Mouse (Mus musculus): ENCODE data around the gene Nans. TPM values are rescaled to one million over a fixed set of nuclear protein-coding genes. Genes with fewer than 3 reads are reported as not detected.

Gene Nans
- total and polyA plus RNA-seq, 2 experiments from 2014 or later, result 60.4 to 85.9 TPM

- TF ChIP-seq CTCF (IDR thresholded peaks at IDR 0.05; ENCODE audit: low read depth), result peak; percentile 53
- Histone ChIP-seq H3K4me1 (ENCODE audit: insufficient read depth, low read length) (0 out of 2 replicates have a peak, but pooled peaks cover 3% of the 10 kb centered on the region), H3K9ac (replicated peaks; ENCODE audit: low read length) (peak within 1 kb of the TSS; percentile 47; the same call in 1 of the 2 replicates), H3K9me3 (ENCODE audit: low read length) (no peaks in the 10 kb centered on the region), H3K27me3 (ENCODE audit: insufficient read depth, low read length) (no peaks in the 10 kb centered on the region; the same call in 1 of the 2 replicates), H3K36me3 (ENCODE audit: insufficient read depth, low read length) (peaks cover 3% of the 10 kb centered on the region), H3K4me2 (ENCODE audit: low read depth, low read length) (peak within 1 kb of the TSS; percentile 71), H3K27ac (no peak within 1 kb of the TSS), H3K4me3 (ENCODE audit: low read length) (peak within 1 kb of the TSS; percentile 44)
- WGBS, result 1% methylated on average over 46 of the region's 46 CpGs
- DNase-seq (ENCODE audit: low spot score) (peak; percentile 44), ATAC-seq (peak; percentile 60)
Measured at GRCm38 (mm10) chr4:46535840-46536361, 46.9 kb downstream of the Nans start, which contains the start of gene Trim14. Gene Trim14, minus strand, starts transcription at chr4:46536141.

DNA sequence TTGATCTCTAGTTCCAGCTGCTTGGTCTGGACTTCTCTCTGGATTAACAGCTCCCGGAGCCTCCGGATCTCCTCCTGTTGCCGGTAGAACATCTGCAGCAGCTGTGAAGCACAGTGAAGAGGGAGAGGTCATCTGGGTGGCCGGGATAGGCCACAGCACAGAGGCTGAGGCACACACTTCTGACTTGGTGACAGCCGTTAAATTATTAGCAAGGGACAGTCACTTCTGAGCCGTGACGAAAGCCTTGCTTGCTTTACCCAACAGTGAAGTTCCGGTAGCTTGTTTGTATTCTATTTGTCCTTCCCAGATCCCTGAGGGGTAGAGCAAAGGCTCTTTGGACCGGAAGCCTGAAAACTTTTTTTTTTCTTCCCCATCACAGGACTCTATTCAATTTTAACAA lies 50.1 kb downstream of the Nans start:
- Histone ChIP-seq H3K4me1 (ENCODE audit: insufficient read depth, low read length) (0 out of 2 replicates have a peak, but pooled peaks cover 3% of the 10 kb centered on the region), H3K27ac (no peak overlapping the region), H3K36me3 (ENCODE audit: insufficient read depth, low read length) (peaks cover 3% of the 10 kb centered on the region), H3K9ac (replicated peaks; ENCODE audit: low read length) (no peak overlapping the region), H3K27me3 (ENCODE audit: insufficient read depth, low read length) (no peaks in the 10 kb centered on the region; the same call in 1 of the 2 replicates), H3K9me3 (ENCODE audit: low read length) (no peaks in the 10 kb centered on the region), H3K4me2 (ENCODE audit: low read depth, low read length) (no peak overlapping the region), H3K4me3 (ENCODE audit: low read length) (no peak overlapping the region)
- no peak for TF ChIP-seq CTCF (IDR thresholded peaks at IDR 0.05; ENCODE audit: low read depth)
- 62% methylated on average over 9 of the region's 9 CpGs for WGBS
- DNase-seq (ENCODE audit: low spot score), result no peak
- no peak for ATAC-seq

DNA sequence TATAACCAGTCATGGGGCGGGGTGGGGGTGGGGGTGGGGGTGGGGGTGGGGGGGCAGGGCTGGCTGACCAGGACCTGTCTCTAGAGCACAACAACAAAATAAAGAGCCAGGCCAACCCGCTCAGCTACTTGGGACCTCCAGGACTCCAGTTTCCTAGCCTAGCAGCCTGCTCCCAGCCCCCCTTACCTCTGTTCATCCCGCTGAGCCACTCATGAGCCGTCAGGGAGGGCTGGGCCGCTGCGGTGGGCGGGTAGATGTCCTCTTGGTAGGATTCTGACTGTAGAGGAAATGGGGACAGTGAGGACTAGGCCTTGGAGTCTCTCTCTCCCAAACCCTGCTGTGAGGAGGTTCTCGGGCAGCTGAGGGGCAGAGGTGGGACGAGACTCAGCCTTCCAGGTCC lies 52.7 kb downstream of the Nans start:
- no peaks in the 10 kb centered on the region for H3K27me3 ChIP-seq (ENCODE audit: insufficient read depth, low read length)
- ATAC-seq, result no peak
- H3K27ac ChIP-seq, result no peak overlapping the region
- no peak overlapping the region for H3K4me2 ChIP-seq (ENCODE audit: low read depth, low read length)
- DNase-seq (ENCODE audit: low spot score), result no peak
- H3K9me3 ChIP-seq (ENCODE audit: low read length), result no peaks in the 10 kb centered on the region
- H3K36me3 ChIP-seq (ENCODE audit: insufficient read depth, low read length), result peaks cover 3% of the 10 kb centered on the region
- H3K9ac ChIP-seq (replicated peaks; ENCODE audit: low read length), result no peak overlapping the region
- H3K4me3 ChIP-seq (ENCODE audit: low read length), result no peak overlapping the region
- no peak for TF ChIP-seq CTCF (IDR thresholded peaks at IDR 0.05; ENCODE audit: low read depth)
- 25% methylated on average over 7 of the region's 9 CpGs for WGBS
- H3K4me1 ChIP-seq (ENCODE audit: insufficient read depth, low read length), result no peaks in the 10 kb centered on the region

DNA sequence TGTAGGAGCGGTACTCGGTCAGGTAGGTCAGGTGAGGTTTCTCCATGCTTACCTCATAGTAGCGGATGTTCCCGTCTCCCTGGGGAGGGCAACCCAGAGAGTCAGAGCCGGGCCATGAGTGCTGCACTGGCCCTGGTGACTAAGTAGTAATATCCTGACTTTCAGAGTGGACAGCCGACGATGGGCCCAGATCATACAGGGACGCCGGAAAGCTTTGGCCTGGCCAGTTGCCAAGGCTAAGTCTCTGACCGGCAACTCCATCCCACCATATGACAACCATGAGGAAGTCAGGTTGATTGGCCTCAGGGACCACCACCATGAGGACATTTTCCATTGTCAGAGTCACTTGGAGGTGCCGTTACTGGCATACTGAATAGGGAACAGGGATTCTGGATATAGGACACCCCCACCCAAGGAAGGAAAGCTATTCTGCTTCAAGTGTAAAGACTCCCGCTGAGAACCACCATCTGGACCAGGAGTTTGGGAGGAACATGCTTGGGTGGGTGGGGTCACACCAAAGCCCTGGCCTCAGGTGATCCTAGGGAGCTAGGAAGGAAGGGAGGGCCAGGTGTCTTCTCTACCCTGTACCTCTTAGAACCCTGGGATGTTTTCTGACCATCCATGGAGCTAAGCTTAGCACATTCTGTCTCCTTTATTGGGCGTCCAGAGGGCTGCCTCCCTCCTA lies 54.5 kb downstream of the Nans start:
- no peaks in the 10 kb centered on the region for H3K27me3 ChIP-seq (ENCODE audit: insufficient read depth, low read length)
- H3K4me3 ChIP-seq (ENCODE audit: low read length), result no peak overlapping the region
- no peaks in the 10 kb centered on the region for H3K4me1 ChIP-seq (ENCODE audit: insufficient read depth, low read length)
- no peak overlapping the region for H3K27ac ChIP-seq
- DNase-seq (ENCODE audit: low spot score), result no peak
- no peak for TF ChIP-seq CTCF (IDR thresholded peaks at IDR 0.05; ENCODE audit: low read depth)
- H3K4me2 ChIP-seq (ENCODE audit: low read depth, low read length), result no peak overlapping the region
- H3K36me3 ChIP-seq (ENCODE audit: insufficient read depth, low read length), result peaks cover 3% of the 10 kb centered on the region
- no peaks in the 10 kb centered on the region for H3K9me3 ChIP-seq (ENCODE audit: low read length)
- 84% methylated on average over 13 of the region's 13 CpGs for WGBS
- ATAC-seq, result no peak
- no peak overlapping the region for H3K9ac ChIP-seq (replicated peaks; ENCODE audit: low read length)

DNA sequence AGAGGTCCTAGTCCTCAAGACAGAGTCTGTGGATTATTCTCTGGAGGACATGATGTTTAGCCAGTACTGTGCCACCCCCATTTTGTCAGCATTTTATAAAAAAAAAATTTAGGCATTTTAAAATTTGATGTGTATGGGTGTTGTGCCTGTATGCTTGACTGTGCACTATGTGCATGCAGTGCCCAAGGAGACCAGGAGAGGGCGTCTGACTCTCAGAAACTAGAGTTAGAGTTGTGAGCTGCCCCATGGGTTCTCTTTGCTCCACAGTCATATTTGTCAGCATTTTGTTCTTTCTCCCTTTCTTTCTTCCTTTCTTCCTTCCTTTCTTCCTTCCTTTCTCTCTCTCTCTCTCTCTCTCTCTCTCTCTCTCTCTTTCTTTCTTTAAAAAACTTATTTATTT lies 55.3 kb downstream of the Nans start:
- peaks cover 3% of the 10 kb centered on the region for H3K36me3 ChIP-seq (ENCODE audit: insufficient read depth, low read length)
- TF ChIP-seq CTCF (IDR thresholded peaks at IDR 0.05; ENCODE audit: low read depth), result peak; percentile 64
- ATAC-seq (no peak), DNase-seq (ENCODE audit: low spot score) (peak; percentile 58)
- H3K4me3 ChIP-seq (ENCODE audit: low read length), result no peak overlapping the region
- H3K4me2 ChIP-seq (ENCODE audit: low read depth, low read length), result no peak overlapping the region
- no peaks in the 10 kb centered on the region for H3K27me3 ChIP-seq (ENCODE audit: insufficient read depth, low read length)
- H3K27ac ChIP-seq, result no peak overlapping the region
- no peak overlapping the region for H3K9ac ChIP-seq (replicated peaks; ENCODE audit: low read length)
- no peaks in the 10 kb centered on the region for H3K4me1 ChIP-seq (ENCODE audit: insufficient read depth, low read length)
- no peaks in the 10 kb centered on the region for H3K9me3 ChIP-seq (ENCODE audit: low read length)
- 41% methylated on average over 1 of the region's 1 CpGs for WGBS

DNA sequence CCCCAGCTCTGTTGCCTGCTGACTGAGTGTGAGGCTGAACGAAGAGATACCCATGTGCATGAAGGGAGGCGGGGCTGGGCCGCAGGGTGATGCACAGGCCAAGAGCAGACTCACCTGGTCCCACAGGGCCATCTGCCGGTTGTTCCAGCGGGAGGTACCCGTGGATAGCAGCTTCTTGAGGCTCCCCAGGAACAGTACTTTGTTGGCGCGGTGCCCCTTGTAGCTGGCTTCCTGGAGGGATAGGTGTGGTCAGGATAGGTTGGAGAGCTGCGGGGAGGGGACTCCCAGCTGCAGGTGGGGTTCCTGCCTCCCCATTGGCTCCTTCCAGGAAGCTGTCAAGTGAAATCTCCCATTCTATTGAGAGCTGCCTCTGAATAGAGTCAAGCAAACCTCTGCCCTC lies 56.5 kb downstream of the Nans start:
- no peak for ATAC-seq
- 14% methylated on average over 9 of the region's 9 CpGs for WGBS

GRCm38 (mm10) chr4:46546709-46547108 lies 57.7 kb downstream of the Nans start:
- 26% methylated on average over 6 of the region's 6 CpGs for WGBS
- Histone ChIP-seq H3K4me2 (ENCODE audit: low read depth, low read length) (no peak overlapping the region), H3K9ac (replicated peaks; ENCODE audit: low read length) (no peak overlapping the region), H3K36me3 (ENCODE audit: insufficient read depth, low read length) (no peaks in the 10 kb centered on the region), H3K27me3 (ENCODE audit: insufficient read depth, low read length) (no peaks in the 10 kb centered on the region), H3K4me1 (ENCODE audit: insufficient read depth, low read length) (no peaks in the 10 kb centered on the region), H3K9me3 (ENCODE audit: low read length) (no peaks in the 10 kb centered on the region), H3K27ac (no peak overlapping the region), H3K4me3 (ENCODE audit: low read length) (no peak overlapping the region)
- peak; percentile 31 for DNase-seq (ENCODE audit: low spot score)
- peak; percentile 19; the same call in 1 of the 2 replicates for ATAC-seq
- TF ChIP-seq CTCF (IDR thresholded peaks at IDR 0.05; ENCODE audit: low read depth), result no peak

More for the DNA sequence above, 56.5 kb downstream of the Nans start:
- Histone ChIP-seq H3K36me3 (ENCODE audit: insufficient read depth, low read length) (peaks cover 2% of the 10 kb centered on the region; the same call in 1 of the 2 replicates), H3K4me2 (ENCODE audit: low read depth, low read length) (no peak overlapping the region), H3K27ac (no peak overlapping the region), H3K9ac (replicated peaks; ENCODE audit: low read length) (no peak overlapping the region), H3K4me3 (ENCODE audit: low read length) (no peak overlapping the region), H3K9me3 (ENCODE audit: low read length) (no peaks in the 10 kb centered on the region), H3K27me3 (ENCODE audit: insufficient read depth, low read length) (no peaks in the 10 kb centered on the region), H3K4me1 (ENCODE audit: insufficient read depth, low read length) (no peaks in the 10 kb centered on the region)
- no peak for TF ChIP-seq CTCF (IDR thresholded peaks at IDR 0.05; ENCODE audit: low read depth)
- DNase-seq (ENCODE audit: low spot score), result no peak
